Mouse (Mus musculus) neural tube, embryonic 14.5 days (tissue): ENCODE data around the gene Rock2. TPM values are rescaled to one million over a fixed set of nuclear protein-coding genes. Genes with fewer than 3 reads are reported as not detected.
A peak's percentile ranks its signal among the peaks of the same experiment; 100 is the strongest.
"Not testable (repeated sequence)": the region's sequence is repeated elsewhere in the genome, so short reads cannot be mapped to it uniquely, and the experiment has no call there.

Experiments
- ATAC-seq: fragments of 200-750 bp; cut with Nextera tagmentation; 2 replicates; pipeline ENCODE4 v1.8.0; 2017; ENCODE audit warnings: low read depth, mild to moderate bottlenecking, moderate TSS enrichment, moderate library complexity
- H3K27ac ChIP-seq: fragments of 300-500 bp; sonication (generic); 2 replicates; pipeline ENCODE4 v1.5.1; 2014; ENCODE audit warnings: low read depth, mild to moderate bottlenecking, control low read depth, low read length, moderate library complexity, mixed read lengths
- H3K27me3 ChIP-seq: fragments of 300-500 bp; sonication (generic); 2 replicates; pipeline ENCODE4 v1.6.1; 2014; ENCODE audit warnings: low read length; ENCODE audit not compliant: control insufficient read depth, insufficient read depth
- H3K36me3 ChIP-seq: fragments of 300-500 bp; sonication (generic); 2 replicates; pipeline ENCODE4 v1.6.1; 2014; ENCODE audit warnings: low read length, mixed read lengths; ENCODE audit not compliant: control insufficient read depth, insufficient read depth
- H3K4me1 ChIP-seq: fragments of 300-500 bp; sonication (generic); 2 replicates; pipeline ENCODE4 v1.6.1; 2014; ENCODE audit warnings: low read length; ENCODE audit not compliant: control insufficient read depth, insufficient read depth
- H3K4me2 ChIP-seq: fragments of 300-500 bp; sonication (generic); 2 replicates; pipeline ENCODE4 v1.6.1; 2014; ENCODE audit warnings: mild to moderate bottlenecking, low read depth, low read length, control low read depth
- H3K4me3 ChIP-seq: fragments of 300-500 bp; sonication (generic); 2 replicates; pipeline ENCODE4 v1.5.1; 2014; ENCODE audit warnings: low read depth, low read length, control low read depth, mixed read lengths
- H3K9ac ChIP-seq: fragments of 300-500 bp; sonication (generic); replicated peaks from 2 replicates; pipeline ENCODE4 v1.6.1; 2014; ENCODE audit warnings: low read depth, mild to moderate bottlenecking, control low read depth, low read length, mixed read lengths
- H3K9me3 ChIP-seq: fragments of 300-500 bp; sonication (generic); 2 replicates; pipeline ENCODE4 v1.6.1; 2016; ENCODE audit warnings: low read length; ENCODE audit not compliant: control insufficient read depth
- WGBS: fragments of 180-500 bp; shearing (Covaris S2); extraction: QIAGEN DNeasy Blood & Tissue Kit; methylation state at CpG from one replicate; pipeline ENCODE4 v1.1.7; 2014; 5-methylcytosine and 5-hydroxymethylcytosine counted together
- polyA plus RNA-seq: library from polyadenylated mRNA; unstranded; fragments of >200 nt; fragmentation: Nextera tagmentation; extraction: Ambion mirVana; gene quantifications from 2 replicates; pipeline ENCODE4 v1.2.1, GENCODE M21; 2014

Gene Rock2
- polyA plus RNA-seq, 1 experiment from 2014 or later = 17.9 TPM

DNA sequence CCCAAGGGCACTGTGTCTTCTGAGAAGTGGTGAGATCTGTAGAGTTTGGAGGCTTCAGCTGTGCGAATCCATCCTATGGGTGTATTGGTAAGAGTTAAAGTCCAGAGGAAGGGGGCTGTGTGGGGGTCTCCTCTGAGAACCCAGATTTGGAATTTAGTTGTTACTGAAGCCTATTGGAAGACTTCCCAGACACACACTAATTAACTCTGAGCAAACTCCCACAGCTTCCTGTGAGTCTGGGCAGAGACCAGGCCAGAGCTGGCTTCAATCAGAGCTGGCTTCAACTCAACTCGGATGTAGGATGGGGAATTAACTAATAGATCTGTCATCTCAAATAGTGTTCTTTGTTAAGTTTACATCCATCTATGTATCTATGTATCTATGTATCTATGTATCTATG, 121.0 kb downstream of the Rock2 start:
- ATAC-seq = no peak
- WGBS = 80% methylated on average over 2 of the region's 2 CpGs
- Histone ChIP-seq H3K27me3 (no peaks in the 10 kb centered on the region), H3K27ac (no peak overlapping the region), H3K4me2 (no peak overlapping the region), H3K4me3 (no peak overlapping the region), H3K36me3 (no peaks in the 10 kb centered on the region), H3K9ac (no peak overlapping the region), H3K4me1 (no peaks in the 10 kb centered on the region), H3K9me3 (no peaks in the 10 kb centered on the region)

- no peak for ATAC-seq
- H3K36me3 ChIP-seq = no peaks in the 10 kb centered on the region
- WGBS = 28% methylated on average over 4 of the region's 4 CpGs
- no peaks in the 10 kb centered on the region for H3K9me3 ChIP-seq
- no peaks in the 10 kb centered on the region for H3K4me1 ChIP-seq
- H3K9ac ChIP-seq = no peak overlapping the region
- H3K27ac ChIP-seq = no peak overlapping the region
- H3K4me2 ChIP-seq = no peak overlapping the region
- no peaks in the 10 kb centered on the region for H3K27me3 ChIP-seq
- H3K4me3 ChIP-seq = no peak overlapping the region
These were observed 123.8 kb downstream of the Rock2 start for GRCm38 (mm10) chr12:17018468-17018867.

GRCm38 (mm10) chr12:17021125-17021524, 126.4 kb downstream of the Rock2 start:
- WGBS = 91% methylated on average over 4 of the region's 4 CpGs
- H3K36me3 ChIP-seq, H3K27me3 ChIP-seq, ATAC-seq, H3K4me2 ChIP-seq, H3K4me3 ChIP-seq, H3K4me1 ChIP-seq, H3K27ac ChIP-seq, H3K9me3 ChIP-seq, H3K9ac ChIP-seq: not testable (repeated sequence)

GRCm38 (mm10) chr12:17022145-17022544, 127.5 kb downstream of the Rock2 start:
- H3K27ac ChIP-seq = no peak overlapping the region
- H3K4me1 ChIP-seq = no peaks in the 10 kb centered on the region
- no peak overlapping the region for H3K4me3 ChIP-seq
- H3K9ac ChIP-seq = no peak overlapping the region
- H3K36me3 ChIP-seq = no peaks in the 10 kb centered on the region
- no peaks in the 10 kb centered on the region for H3K27me3 ChIP-seq
- WGBS = 90% methylated on average over 4 of the region's 4 CpGs
- H3K4me2 ChIP-seq = no peak overlapping the region
- H3K9me3 ChIP-seq = no peaks in the 10 kb centered on the region
- ATAC-seq = no peak

DNA sequence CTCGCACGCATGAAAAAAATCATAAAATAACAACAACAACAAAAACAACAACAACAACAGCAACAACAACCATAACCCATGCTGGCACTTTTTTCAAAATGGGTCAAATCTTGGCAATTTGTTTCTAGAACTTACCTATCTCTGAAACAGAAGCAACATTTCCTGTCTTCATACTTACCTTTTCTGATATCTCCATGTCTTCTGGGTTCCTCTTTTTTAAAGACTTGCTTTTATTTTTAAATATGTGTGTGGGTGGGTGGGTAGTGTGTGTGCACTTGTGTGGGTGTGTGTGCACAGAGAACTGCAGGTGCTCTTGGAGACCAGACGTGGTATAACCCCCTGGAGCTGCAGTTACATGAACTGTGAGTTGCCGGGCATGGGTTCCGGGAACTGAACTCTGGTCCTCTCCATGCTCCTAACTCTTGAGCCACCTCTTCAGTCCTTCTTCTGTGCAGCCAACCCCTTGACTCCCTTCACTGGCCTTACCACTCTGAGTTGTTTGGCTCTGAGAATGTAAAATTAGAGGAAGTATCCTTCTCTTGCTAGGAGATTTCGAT, 129.9 kb downstream of the Rock2 start:
- ATAC-seq = no peak
- no peaks in the 10 kb centered on the region for H3K9me3 ChIP-seq

DNA sequence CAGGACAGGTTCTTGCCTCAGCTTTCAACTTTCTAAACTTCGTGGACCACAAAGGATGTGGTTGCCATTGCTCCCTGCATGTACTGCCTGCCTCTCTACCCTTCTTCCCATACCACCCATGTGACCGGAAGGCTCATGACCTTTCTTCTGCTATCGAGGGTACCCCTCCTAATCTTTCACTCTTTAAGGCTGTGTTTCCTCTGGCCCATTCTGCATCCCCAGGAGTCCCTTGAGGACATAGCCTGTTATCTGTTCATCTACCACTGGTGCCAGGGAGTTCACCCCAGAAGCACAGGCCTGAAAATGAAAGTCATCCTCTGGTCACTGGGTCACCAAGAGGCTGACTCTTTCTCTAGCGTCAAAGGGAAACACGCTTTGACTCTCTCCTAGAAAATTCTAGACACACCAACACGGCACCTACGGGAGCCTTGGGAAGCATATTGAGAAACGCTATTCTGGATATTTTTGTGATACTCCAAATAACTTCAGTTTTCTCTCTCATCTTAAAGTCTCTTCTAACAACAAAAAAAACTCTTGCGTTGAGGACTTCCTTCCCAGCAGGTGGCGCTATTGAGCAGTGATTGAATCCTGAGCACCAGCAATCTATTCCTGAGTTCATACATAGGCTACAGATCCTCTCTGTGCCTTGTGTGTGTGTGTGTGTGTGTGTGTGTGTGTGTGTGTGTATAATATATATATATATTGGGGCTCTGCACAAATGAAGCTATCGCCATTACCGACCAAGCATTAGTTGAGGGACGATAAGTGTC, 138.2 kb downstream of the Rock2 start:
- H3K4me1 ChIP-seq = peaks cover 10% of the 10 kb centered on the region; the same call in 1 of the 2 replicates
- no peak overlapping the region for H3K27ac ChIP-seq
- 44% methylated on average over 13 of the region's 13 CpGs for WGBS

More for the DNA sequence above, 129.9 kb downstream of the Rock2 start:
- H3K4me1 ChIP-seq = no peaks in the 10 kb centered on the region
- no peaks in the 10 kb centered on the region for H3K27me3 ChIP-seq
- H3K9ac ChIP-seq = no peak overlapping the region
- 92% methylated on average over 6 of the region's 6 CpGs for WGBS
- no peaks in the 10 kb centered on the region for H3K36me3 ChIP-seq
- H3K27ac ChIP-seq = no peak overlapping the region
- no peak overlapping the region for H3K4me2 ChIP-seq
- no peak overlapping the region for H3K4me3 ChIP-seq

GRCm38 (mm10) chr12:17033464-17033841, 138.8 kb downstream of the Rock2 start:
- WGBS = 80% methylated on average over 9 of the region's 9 CpGs
- Histone ChIP-seq H3K4me2 (no peak overlapping the region), H3K27ac (no peak overlapping the region), H3K4me1 (peaks cover 10% of the 10 kb centered on the region; the same call in 1 of the 2 replicates), H3K9ac (no peak overlapping the region), H3K27me3 (no peaks in the 10 kb centered on the region), H3K4me3 (no peak overlapping the region), H3K9me3 (no peaks in the 10 kb centered on the region), H3K36me3 (no peaks in the 10 kb centered on the region)
- ATAC-seq = peak; percentile 21; the same call in 1 of the 2 replicates

More for the DNA sequence above, 138.2 kb downstream of the Rock2 start:
- Histone ChIP-seq H3K27me3 (no peaks in the 10 kb centered on the region), H3K9ac (no peak overlapping the region), H3K4me2 (no peak overlapping the region), H3K9me3 (no peaks in the 10 kb centered on the region), H3K36me3 (no peaks in the 10 kb centered on the region), H3K4me3 (no peak overlapping the region)
- no peak; the same call in 1 of the 2 replicates for ATAC-seq

GRCm38 (mm10) chr12:17034671-17035070, 140.0 kb downstream of the Rock2 start:
- ATAC-seq = no peak
- 70% methylated on average over 5 of the region's 5 CpGs for WGBS
- Histone ChIP-seq H3K4me3 (no peak overlapping the region), H3K27ac (no peak overlapping the region), H3K9me3 (no peaks in the 10 kb centered on the region), H3K27me3 (no peaks in the 10 kb centered on the region), H3K4me1 (peaks cover 10% of the 10 kb centered on the region; the same call in 1 of the 2 replicates), H3K4me2 (no peak overlapping the region), H3K9ac (no peak overlapping the region), H3K36me3 (no peaks in the 10 kb centered on the region)

- no peaks in the 10 kb centered on the region for H3K27me3 ChIP-seq
These were observed 140.4 kb downstream of the Rock2 start for GRCm38 (mm10) chr12:17035128-17035527.

More at GRCm38 (mm10) chr12:17035128-17035527, 140.4 kb downstream of the Rock2 start:
- ATAC-seq = no peak
- Histone ChIP-seq H3K9ac (no peak overlapping the region), H3K4me2 (no peak overlapping the region), H3K36me3 (no peaks in the 10 kb centered on the region), H3K27ac (no peak overlapping the region), H3K4me1 (peaks cover 10% of the 10 kb centered on the region; the same call in 1 of the 2 replicates), H3K4me3 (no peak overlapping the region), H3K9me3 (no peaks in the 10 kb centered on the region)
- 65% methylated on average over 2 of the region's 2 CpGs for WGBS
